Mouse (Mus musculus) liver, postnatal 0 days (tissue): ENCODE results near the gene Atp2c2. TPM values are rescaled to one million over a fixed set of nuclear protein-coding genes. Genes with fewer than 3 reads are reported as not detected.

ENCODE experiments used
- ATAC-seq: fragments of 200-750 bp; cut with Nextera tagmentation; 2 replicates; pipeline ENCODE4 v1.8.0; 2017; ENCODE audit warnings: mild to moderate bottlenecking, moderate library complexity
- DNase-seq: peaks from one replicate; pipeline ENCODE4 v3.0.0-alpha.2; 2016
- H3K27ac ChIP-seq: fragments of 300-500 bp; sonication (generic); 2 replicates; pipeline ENCODE4 v1.5.1; 2014; ENCODE audit warnings: antibody characterized with exemption, moderate library complexity, mild to moderate bottlenecking, low read depth
- H3K27me3 ChIP-seq: fragments of 300-500 bp; sonication (generic); 2 replicates; pipeline ENCODE4 v1.6.1; 2014; ENCODE audit warnings: low read length, control low read depth, mixed read lengths; ENCODE audit not compliant: insufficient read depth
- H3K36me3 ChIP-seq: fragments of 300-500 bp; sonication (generic); replicated peaks from 2 replicates; pipeline ENCODE4 v1.6.1; 2014; ENCODE audit warnings: mild to moderate bottlenecking, control low read depth, low read length, moderate library complexity, mixed read lengths; ENCODE audit not compliant: insufficient read depth
- H3K4me1 ChIP-seq: fragments of 300-500 bp; sonication (generic); 2 replicates; pipeline ENCODE4 v1.6.1; 2014; ENCODE audit warnings: antibody characterized with exemption, mild to moderate bottlenecking, control low read depth; ENCODE audit not compliant: insufficient read depth
- H3K4me2 ChIP-seq: fragments of 300-500 bp; sonication (generic); 2 replicates; pipeline ENCODE4 v1.6.1; 2014; ENCODE audit warnings: low read depth, mild to moderate bottlenecking, low read length, moderate library complexity, mixed read lengths
- H3K4me3 ChIP-seq: fragments of 300-500 bp; sonication (generic); 2 replicates; pipeline ENCODE4 v1.5.1; 2014; ENCODE audit warnings: low read depth, low read length
- H3K9ac ChIP-seq: fragments of 300-500 bp; sonication (generic); replicated peaks from 2 replicates; pipeline ENCODE4 v1.6.1; 2014; ENCODE audit warnings: mild to moderate bottlenecking, moderate library complexity
- H3K9me3 ChIP-seq: fragments of 300-500 bp; sonication (generic); 2 replicates; pipeline ENCODE4 v1.6.1; 2016; ENCODE audit warnings: mild to moderate bottlenecking, control low read depth, low read length, mixed read lengths
- CTCF ChIP-seq: sonication (generic); IDR thresholded peaks from 2 replicates; pipeline ENCODE4 v1.5.1; 2016; ENCODE audit warnings: antibody characterized with exemption, low read depth
- EP300 ChIP-seq: IDR thresholded peaks from 2 replicates; pipeline ENCODE4 v1.6.1; 2016; ENCODE audit warnings: antibody characterized with exemption, low read depth, mild to moderate bottlenecking
- WGBS: fragments of 180-500 bp; shearing (Covaris S2); extraction: QIAGEN DNeasy Blood & Tissue Kit; methylation state at CpG from one replicate; pipeline ENCODE4 v1.1.7; 2014; ENCODE audit not compliant: insufficient replicate concordance; 5-methylcytosine and 5-hydroxymethylcytosine counted together
- polyA plus RNA-seq: library from polyadenylated mRNA; unstranded; fragments of >200 nt; fragmentation: Nextera tagmentation; extraction: Ambion mirVana; gene quantifications from 2 replicates; pipeline ENCODE4 v1.2.1, GENCODE M21; 2015

Atp2c2 gene
- polyA plus RNA-seq, 1 experiment from 2014 or later, result 0.05 TPM

DNA sequence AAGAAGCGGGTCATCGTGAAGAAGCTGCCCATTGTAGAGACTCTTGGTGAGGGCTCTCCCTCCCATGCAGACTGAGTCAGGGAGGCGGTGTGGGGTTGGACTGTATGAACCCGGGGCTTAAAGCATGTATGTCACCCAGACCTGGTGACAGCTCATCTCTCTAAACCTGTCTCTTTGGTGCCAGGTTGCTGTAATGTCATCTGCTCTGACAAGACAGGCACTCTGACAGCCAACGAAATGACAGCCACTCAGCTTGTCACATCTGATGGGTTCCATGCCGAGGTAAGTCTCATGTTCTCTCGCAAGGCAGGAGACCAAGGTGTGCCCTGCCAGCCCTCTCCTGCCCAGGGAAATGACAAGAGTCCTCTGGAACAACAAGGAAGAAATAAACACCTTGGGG is 42.6 kb downstream of the Atp2c2 start:
- Histone ChIP-seq H3K9ac (no peak overlapping the region), H3K9me3 (no peaks in the 10 kb centered on the region), H3K4me3 (no peak overlapping the region), H3K4me2 (no peak overlapping the region), H3K36me3 (no peaks in the 10 kb centered on the region), H3K4me1 (no peaks in the 10 kb centered on the region), H3K27me3 (no peaks in the 10 kb centered on the region), H3K27ac (no peak overlapping the region)
- TF ChIP-seq CTCF, result no peak
- TF ChIP-seq EP300, result no peak
- no peak for ATAC-seq
- DNase-seq, result no peak
- WGBS, result 78% methylated on average over 7 of the region's 7 CpGs

DNA sequence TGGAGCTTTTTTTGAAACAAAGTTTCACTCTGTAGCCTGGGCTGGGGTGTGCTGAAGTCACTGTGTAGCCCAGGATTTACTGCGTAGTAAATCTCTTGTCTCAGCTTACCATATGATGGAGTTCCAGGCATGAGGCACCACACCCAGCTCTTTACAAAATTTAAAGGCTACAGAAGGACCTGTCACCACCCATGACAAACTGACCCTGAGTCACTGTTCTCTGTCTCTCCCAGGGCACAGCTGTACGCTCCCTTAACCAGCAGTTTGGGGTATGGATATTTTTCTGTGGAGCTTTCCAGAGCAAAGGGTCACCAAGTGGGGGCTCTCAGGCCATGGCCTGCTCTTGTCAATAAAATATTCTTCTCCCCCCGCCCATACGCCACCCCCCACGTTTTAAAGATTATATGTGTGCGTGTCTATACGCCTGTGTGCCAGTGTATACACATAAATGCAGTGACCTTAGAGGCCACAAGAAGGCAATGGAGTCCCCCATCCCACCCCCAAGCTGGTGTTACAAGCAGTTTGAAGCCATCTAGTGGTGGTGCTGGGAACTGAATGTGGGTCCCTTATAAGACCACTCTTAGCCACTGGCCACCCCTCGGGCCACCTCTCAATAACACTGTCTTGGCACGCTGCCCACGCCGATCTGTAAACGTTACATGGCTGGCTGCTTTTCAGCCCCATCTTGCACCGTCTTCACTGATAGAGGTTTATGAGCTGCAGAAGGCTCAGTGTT is 43.6 kb downstream of the Atp2c2 start:
- DNase-seq (peak; percentile 62), ATAC-seq (no peak)
- TF ChIP-seq EP300, result no peak
- TF ChIP-seq CTCF, result peak; percentile 79
- Histone ChIP-seq H3K9ac (no peak overlapping the region), H3K4me3 (no peak overlapping the region), H3K4me1 (no peaks in the 10 kb centered on the region), H3K27me3 (no peaks in the 10 kb centered on the region), H3K36me3 (no peaks in the 10 kb centered on the region), H3K4me2 (no peak overlapping the region), H3K9me3 (no peaks in the 10 kb centered on the region), H3K27ac (no peak overlapping the region)
- 49% methylated on average over 13 of the region's 13 CpGs for WGBS

DNA sequence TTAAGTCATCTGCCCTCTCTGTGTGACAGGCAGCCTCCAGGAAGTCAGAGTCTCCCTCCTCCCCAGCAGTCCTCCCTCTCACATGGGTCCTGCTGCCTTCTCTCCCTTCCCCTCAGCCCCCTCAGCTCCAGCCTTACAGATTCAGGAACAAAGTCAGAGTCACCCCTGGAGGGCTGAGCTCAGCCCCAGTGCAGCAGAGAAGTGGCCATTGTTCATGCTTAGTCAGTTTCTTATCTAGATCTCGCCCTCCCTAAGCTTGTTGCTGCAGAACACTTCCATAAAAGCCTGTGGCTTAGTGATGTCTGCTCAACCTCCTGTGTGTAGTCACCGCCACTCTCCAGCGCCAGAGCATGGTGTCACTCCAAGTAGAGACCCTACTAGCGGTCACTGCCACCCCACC is 44.8 kb downstream of the Atp2c2 start:
- H3K36me3 ChIP-seq, result no peaks in the 10 kb centered on the region
- WGBS, result 57% methylated on average over 4 of the region's 4 CpGs

DNA sequence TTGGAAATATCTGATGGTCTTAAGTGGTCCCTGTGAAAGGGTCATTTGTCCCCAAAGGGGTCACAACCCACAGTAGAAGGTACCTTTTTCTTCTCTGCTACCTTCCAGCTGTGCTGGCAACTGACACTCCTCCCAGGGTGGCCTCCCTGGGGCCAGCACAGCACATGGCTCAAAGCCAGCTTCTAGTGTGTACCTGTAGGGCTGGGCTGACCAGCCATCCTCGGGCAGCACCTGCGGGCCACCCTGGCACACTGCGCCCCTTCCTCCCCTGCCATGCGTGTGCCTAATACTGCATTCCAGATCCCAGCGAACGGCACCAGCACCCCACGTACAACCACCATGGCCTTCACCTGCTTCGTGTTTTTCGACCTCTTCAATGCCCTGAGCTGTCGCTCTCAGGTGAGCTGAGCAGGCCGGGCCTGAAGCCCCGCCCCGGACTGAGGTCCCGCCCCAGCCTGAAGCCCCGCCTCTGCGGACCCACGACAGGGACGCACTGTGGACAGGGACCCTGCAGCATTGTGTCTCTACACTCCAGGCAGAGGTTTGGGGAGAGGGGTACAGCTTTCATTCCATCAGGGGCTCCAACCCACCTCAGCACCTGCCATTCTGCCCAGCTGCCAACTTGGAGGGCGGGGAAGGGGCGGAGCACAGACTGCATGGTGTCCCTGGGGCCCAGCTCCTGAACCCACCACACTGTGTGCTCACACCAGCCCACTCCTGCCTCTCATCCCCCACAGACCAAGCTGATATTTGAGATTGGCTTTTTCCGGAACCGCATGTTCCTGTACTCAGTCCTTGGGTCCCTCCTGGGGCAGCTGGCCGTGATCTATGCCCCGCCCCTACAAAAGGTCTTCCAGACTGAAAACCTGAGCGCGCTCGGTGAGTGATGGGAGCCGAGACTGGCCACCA is 55.7 kb downstream of the Atp2c2 start:
- WGBS, result 19% methylated on average over 28 of the region's 28 CpGs
- H3K36me3 ChIP-seq, result no peaks in the 10 kb centered on the region
- DNase-seq (no peak), ATAC-seq (peak; percentile 58)
- peaks cover 31% of the 10 kb centered on the region for H3K4me1 ChIP-seq
- peak overlapping the region; percentile 30; the same call in 1 of the 2 replicates for H3K9ac ChIP-seq
- H3K4me2 ChIP-seq, result peak overlapping the region; percentile 66
- H3K27ac ChIP-seq, result no peak overlapping the region
- 0 out of 2 replicates have a peak, but pooled peaks have one; percentile 8 for TF ChIP-seq CTCF
- no peak for TF ChIP-seq EP300
- no peaks in the 10 kb centered on the region for H3K9me3 ChIP-seq
- no peaks in the 10 kb centered on the region for H3K27me3 ChIP-seq
- H3K4me3 ChIP-seq, result peak overlapping the region; percentile 39

More for the DNA sequence above, 44.8 kb downstream of the Atp2c2 start:
- Histone ChIP-seq H3K4me1 (no peaks in the 10 kb centered on the region), H3K4me2 (no peak overlapping the region), H3K27ac (no peak overlapping the region), H3K4me3 (no peak overlapping the region), H3K27me3 (no peaks in the 10 kb centered on the region), H3K9ac (no peak overlapping the region), H3K9me3 (no peaks in the 10 kb centered on the region)
- TF ChIP-seq CTCF (no peak), EP300 (no peak)
- no peak for ATAC-seq
- no peak for DNase-seq

DNA sequence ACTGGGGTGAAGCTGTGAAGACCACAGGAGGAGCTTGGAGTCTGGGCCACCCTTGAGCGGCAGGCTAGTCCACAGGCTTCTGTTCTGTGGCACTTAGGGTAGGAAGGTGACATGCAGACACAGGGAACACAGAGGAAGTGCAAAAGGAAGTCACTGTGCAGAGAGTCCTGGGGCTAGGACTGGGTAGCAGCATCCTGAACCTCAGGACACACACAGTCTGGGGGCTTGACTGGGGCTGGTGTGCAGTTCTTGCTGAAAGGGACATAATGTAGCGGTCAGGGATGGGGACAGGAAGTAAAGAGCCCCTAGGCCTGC is 56.3 kb downstream of the Atp2c2 start:
- no peak for ATAC-seq
- H3K27ac ChIP-seq, result no peak overlapping the region
- H3K4me2 ChIP-seq, result peak overlapping the region; percentile 66
- H3K9ac ChIP-seq, result peak overlapping the region; percentile 30; the same call in 1 of the 2 replicates
- H3K4me3 ChIP-seq, result peak overlapping the region; percentile 39; the same call in 1 of the 2 replicates
- TF ChIP-seq EP300, result no peak
- DNase-seq, result no peak
- 59% methylated on average over 2 of the region's 2 CpGs for WGBS
- H3K9me3 ChIP-seq, result no peaks in the 10 kb centered on the region
- H3K4me1 ChIP-seq, result peaks cover 31% of the 10 kb centered on the region
- H3K27me3 ChIP-seq, result no peaks in the 10 kb centered on the region
- no peaks in the 10 kb centered on the region for H3K36me3 ChIP-seq

DNA sequence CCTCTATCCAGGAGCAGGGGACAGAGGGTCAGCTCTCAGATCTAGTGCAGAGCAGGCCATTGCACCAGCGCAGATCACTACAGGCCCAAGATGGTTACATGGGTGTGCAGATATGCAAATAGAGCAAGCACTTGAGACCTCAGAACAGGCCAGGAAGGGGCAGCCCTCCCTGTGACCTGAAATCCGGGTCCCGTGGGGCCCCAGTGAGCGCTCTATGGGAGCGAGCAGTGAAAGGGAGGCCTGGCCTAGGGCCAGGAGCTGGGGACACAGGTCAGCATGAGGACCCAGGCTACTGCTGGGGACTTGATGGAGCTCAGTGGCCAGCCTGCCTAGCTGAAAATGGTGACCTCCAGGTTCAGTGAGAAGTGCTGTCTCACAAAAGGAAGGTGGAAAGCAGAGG is 56.7 kb downstream of the Atp2c2 start:
- H3K27me3 ChIP-seq, result no peaks in the 10 kb centered on the region
- no peaks in the 10 kb centered on the region for H3K9me3 ChIP-seq
- peaks cover 31% of the 10 kb centered on the region for H3K4me1 ChIP-seq
- TF ChIP-seq EP300 (no peak), CTCF (no peak)
- no peak overlapping the region for H3K4me2 ChIP-seq
- no peak overlapping the region for H3K9ac ChIP-seq
- no peak overlapping the region for H3K4me3 ChIP-seq
- DNase-seq (no peak), ATAC-seq (peak; percentile 26; the same call in 1 of the 2 replicates)
- no peaks in the 10 kb centered on the region for H3K36me3 ChIP-seq
- no peak overlapping the region for H3K27ac ChIP-seq
- WGBS, result 33% methylated on average over 5 of the region's 5 CpGs
